Mouse (Mus musculus) monocyte, adult 2 months (primary cell): ENCODE data around the gene S100a10.

Experiments used
- DNase-seq, 2 experiments: peaks; one replicate each; pipeline ENCODE4 v3.0.0; 2022; ENCODE audit warnings: low spot score in 2 of 2, low read depth in 1 of 2

Gene S100a10

DNA sequence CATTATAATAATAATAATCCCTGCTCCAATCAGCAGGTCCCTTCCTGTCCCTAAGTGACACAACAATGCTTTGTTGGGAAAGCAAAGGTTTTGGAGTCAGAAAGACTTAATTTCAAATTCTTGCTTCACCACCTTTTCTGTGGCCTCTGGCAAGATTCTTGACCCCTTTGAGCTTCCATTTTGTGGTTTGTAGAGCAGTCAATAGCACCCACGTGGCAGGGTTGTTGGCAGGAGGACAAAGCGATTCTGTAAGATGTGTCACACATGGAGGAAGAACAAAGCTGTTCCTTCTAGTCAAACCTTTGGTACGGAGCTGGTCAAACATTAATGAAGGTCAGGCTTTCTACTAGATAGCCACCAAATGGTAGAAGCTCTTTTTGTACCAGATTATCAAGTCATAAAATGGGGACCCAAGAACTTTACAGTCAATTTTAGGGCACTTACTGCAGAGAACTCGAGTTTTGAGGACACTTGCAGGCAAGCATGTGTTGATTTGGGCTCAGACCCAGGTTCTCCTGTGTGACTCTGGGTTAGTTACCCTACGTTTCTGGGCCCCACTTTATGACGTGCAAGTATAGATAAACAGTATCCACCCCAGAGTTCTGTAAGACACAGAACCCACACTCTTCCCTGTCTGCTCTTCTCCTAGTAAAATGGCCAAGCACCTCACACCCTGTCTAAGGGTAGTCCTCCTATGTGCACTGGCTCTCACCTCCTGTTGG, 24.6 kb downstream of the S100a10 start:
- no peak for DNase-seq

DNA sequence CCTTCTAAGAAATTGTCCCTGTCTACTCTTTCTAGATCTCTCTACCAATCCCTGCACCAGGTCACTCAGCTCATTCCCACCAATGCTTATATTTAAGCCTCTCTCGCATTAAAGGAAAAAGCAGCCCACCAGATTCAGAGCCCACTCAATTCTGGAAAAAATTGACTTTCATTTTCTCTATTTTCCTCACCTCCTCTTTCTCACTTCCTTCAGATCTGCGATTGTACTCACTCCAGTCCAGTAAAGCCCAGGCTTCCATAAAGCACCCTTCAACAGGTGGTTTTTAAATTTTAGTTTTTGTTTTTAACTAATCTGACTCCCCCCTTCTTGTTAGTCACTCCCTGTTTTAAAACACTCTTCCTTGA, 25.1 kb downstream of the S100a10 start:
- DNase-seq: no peak

GRCm38 (mm10) chr3:93580946-93581345, 26.1 kb downstream of the S100a10 start:
- DNase-seq: no peak

DNA sequence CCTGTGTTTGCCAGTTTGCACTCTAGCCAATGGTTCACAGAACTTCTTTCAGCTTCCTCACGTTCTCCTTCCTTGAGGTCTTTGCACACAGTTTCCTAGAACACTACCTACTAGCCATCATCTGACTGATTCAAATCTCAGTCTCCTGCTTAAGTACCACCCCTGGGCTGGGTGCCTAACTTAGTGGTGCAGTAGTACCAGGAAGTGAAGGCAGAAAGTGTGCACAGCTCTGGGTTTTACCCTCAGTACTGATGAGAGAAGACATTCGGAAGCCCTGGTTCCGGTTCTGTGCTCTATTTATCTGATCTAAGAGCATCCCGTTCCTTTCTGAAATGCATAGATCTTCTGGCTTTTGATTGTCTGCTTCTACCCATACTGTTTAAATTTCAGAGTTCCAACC, 26.8 kb downstream of the S100a10 start:
- DNase-seq: no peak

GRCm38 (mm10) chr3:93583056-93583455, 28.2 kb downstream of the S100a10 start:
- DNase-seq: no peak

DNA sequence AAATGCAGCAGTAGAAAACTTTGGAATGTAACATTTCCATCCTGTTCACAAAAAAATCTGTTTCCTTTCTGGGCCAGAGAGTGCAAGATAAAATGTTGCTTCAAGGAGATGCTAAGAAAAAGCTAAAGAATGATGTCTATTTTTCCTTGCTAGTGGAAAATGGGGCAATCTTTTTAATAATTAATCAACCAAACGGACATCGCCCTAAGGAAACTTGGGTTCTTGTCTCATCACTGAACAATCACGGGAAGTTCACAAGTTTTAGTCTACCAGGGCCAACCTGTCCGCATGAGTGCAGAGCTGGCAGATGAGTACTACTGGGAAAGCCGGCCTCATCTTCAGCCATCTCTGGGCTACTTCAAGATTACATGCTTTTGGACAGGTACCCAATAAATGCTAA, 34.7 kb downstream of the S100a10 start:
- no peak for DNase-seq

DNA sequence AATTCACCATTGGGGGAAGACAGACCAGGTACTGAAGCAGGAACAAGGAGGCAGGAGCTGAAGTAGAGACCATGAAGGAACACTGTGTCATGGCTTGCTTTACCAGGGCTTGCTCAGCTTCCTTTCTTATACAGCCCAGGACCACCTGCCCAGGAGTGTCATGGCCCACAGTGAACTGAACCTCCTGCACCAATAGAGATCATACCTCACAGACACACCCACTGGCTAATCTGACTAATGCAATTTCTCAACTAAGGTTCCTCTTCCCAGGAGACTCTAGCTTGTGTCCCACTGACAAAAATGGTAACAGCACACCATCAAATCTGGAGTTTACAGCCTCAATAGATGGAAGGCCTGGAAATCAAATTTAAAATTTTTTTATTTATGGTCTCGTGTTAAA, 35.4 kb downstream of the S100a10 start:
- DNase-seq: no peak

GRCm38 (mm10) chr3:93592100-93592499, 37.2 kb downstream of the S100a10 start:
- no peak for DNase-seq

GRCm38 (mm10) chr3:93592976-93593375, 38.1 kb downstream of the S100a10 start:
- no peak for DNase-seq

GRCm38 (mm10) chr3:93593512-93593911, 38.6 kb downstream of the S100a10 start:
- no peak for DNase-seq

DNA sequence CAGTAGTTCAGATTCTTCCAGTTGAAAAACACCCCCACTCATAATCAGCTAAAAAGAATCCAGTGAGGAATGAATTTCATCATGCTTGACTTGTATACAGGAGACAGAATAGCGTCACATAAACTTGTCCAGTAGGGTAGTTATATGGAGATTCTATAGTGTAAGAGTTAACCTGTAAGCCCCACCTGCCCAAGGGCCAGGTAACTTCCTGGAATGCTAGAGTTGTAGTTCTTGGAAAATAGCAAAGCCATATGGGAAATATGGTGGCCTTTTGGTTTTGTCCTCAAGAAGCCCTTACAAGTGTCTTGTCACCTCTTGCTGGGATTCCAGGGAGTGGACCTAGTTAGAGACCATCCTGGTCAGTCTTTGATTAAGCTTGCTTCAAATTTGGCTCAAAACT, 41.8 kb downstream of the S100a10 start:
- DNase-seq: no peak

DNA sequence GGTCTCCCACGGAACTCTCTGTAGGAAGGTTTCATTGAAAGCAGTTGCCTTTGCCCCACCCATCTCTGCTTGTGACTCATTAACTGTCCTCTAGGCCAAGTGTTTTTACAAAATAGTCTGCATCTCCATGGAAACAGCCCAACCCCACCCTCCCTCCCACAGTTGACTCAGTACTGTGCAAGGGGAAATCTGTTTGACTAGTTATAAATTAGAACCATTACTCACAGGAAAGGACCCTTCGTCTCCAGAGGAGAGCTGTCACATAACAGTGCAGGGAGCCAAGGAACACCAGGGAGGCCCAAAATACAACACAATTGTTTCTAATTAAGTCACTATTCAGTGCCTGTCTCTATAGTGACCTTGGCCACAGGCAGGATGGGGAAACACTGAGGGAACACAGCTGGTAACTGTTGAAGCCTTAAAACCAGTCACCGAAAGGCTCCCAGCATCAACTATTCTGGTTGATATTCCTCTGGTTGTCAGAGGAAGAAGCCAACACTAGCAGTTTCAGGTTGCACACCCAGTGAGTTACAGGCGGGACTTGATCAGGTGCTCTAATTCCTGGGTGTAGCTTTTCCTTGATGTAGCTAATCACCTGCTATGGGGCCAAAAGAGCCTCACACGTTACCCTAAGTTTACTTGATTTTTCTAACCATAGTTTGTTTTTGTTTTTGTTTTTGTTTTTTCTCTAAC, 42.5 kb downstream of the S100a10 start:
- peak; percentile 57 to 62 for DNase-seq

DNA sequence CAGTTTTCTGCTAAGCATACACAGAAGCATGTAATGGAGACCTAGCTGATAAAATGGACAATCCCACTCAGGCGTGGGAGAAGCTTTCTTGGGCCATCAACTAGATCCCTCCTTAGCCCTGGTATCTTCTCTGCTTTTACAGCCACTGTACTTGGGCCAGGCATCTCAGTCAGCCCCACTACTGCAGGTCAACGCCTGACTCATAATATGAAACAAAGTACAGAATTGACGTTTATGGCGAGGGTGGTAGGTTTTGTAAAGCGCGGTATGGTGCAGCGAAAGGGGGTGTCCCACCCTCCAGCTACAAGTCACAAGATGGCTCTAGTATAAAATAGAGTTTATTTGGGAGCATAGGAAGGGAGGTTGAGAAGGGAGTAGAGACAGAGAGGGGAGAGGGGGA, 43.1 kb downstream of the S100a10 start:
- no peak for DNase-seq

DNA sequence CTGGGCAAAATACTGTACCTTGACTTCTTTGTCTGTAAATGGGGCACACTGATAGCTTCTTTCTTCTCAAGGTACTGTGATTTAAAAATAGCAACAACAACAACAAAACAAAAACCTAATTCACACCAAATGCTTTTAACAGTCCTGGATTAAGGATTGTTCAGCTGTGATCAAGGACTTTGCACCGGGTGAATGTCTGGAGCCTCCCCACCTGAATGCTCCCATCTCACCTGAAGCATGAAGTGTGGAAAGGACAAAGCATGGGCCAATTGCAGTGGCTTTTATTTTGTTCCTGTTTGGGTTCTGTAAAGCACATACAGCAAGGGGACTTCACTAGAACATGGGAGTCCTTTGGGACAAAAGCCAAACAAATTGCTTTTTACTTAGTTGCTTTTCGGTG, 45.3 kb downstream of the S100a10 start:
- no peak for DNase-seq

- DNase-seq: no peak
Observed at GRCm38 (mm10) chr3:93601903-93602302, 47.0 kb downstream of the S100a10 start.

- peak in 1 of 2 experiments; percentile 9 for DNase-seq
Observed at GRCm38 (mm10) chr3:93608970-93609369, 54.1 kb downstream of the S100a10 start.
